Mouse (Mus musculus) c-Kit-positive CD71-positive TER-119-negative erythroid progenitor cells, embryonic 14.5 days (primary cell): ENCODE data around the gene Zbtb7a.

Source experiments
- DNase-seq: peaks from one replicate; pipeline ENCODE4 v3.0.0-alpha.2; 2013; ENCODE audit warnings: low read depth

The Zbtb7a gene

GRCm38 (mm10) chr10:81190236-81190911, 55.4 kb downstream of the Zbtb7a start:
- no peak for DNase-seq

GRCm38 (mm10) chr10:81190912-81191321, 55.9 kb downstream of the Zbtb7a start:
- no peak for DNase-seq

GRCm38 (mm10) chr10:81191342-81191982, 56.4 kb downstream of the Zbtb7a start:
- no peak for DNase-seq

GRCm38 (mm10) chr10:81192270-81192967, 57.4 kb downstream of the Zbtb7a start:
- peak; percentile 75 for DNase-seq

- no peak for DNase-seq
Measured at GRCm38 (mm10) chr10:81192968-81193501, 58.0 kb downstream of the Zbtb7a start.

GRCm38 (mm10) chr10:81193991-81194774, 59.2 kb downstream of the Zbtb7a start:
- DNase-seq = no peak

GRCm38 (mm10) chr10:81195300-81195699, 60.3 kb downstream of the Zbtb7a start:
- DNase-seq = no peak

GRCm38 (mm10) chr10:81196470-81197065, 61.5 kb downstream of the Zbtb7a start:
- DNase-seq = no peak

- no peak for DNase-seq
Measured at GRCm38 (mm10) chr10:81197305-81197704, 62.3 kb downstream of the Zbtb7a start.

GRCm38 (mm10) chr10:81198230-81198629, 63.2 kb downstream of the Zbtb7a start:
- DNase-seq = no peak

- no peak for DNase-seq
Measured at GRCm38 (mm10) chr10:81198990-81199389, 64.0 kb downstream of the Zbtb7a start.

GRCm38 (mm10) chr10:81200141-81200540, 65.1 kb downstream of the Zbtb7a start:
- DNase-seq = no peak

GRCm38 (mm10) chr10:81200605-81201287, 65.7 kb downstream of the Zbtb7a start:
- DNase-seq = no peak

GRCm38 (mm10) chr10:81201807-81202758, 67.1 kb downstream of the Zbtb7a start, which contains the start of gene Nmrk2:
Gene Nmrk2, minus strand, starts transcription at chr10:81202051.
- DNase-seq = no peak
